Mouse (Mus musculus) embryonic facial prominence, embryonic 12.5 days (tissue): Measurements from ENCODE around the gene Slc38a6. TPM values are rescaled to one million over a fixed set of nuclear protein-coding genes. Genes with fewer than 3 reads are reported as not detected.
A peak's percentile ranks its signal among the peaks of the same experiment; 100 is the strongest.

Experiments
- ATAC-seq: fragments of 200-750 bp; cut with Nextera tagmentation; 2 replicates; pipeline ENCODE4 v1.8.0; 2017; ENCODE audit not compliant: insufficient number of reproducible peaks, insufficient read depth, low FRiP score, low TSS enrichment
- H3K27ac ChIP-seq: fragments of 300-500 bp; sonication (generic); 2 replicates; pipeline ENCODE4 v1.5.1; 2016; ENCODE audit warnings: mild to moderate bottlenecking
- H3K27me3 ChIP-seq: fragments of 300-500 bp; sonication (generic); 2 replicates; pipeline ENCODE4 v1.6.1; 2016; ENCODE audit warnings: mild to moderate bottlenecking, moderate library complexity
- H3K36me3 ChIP-seq: fragments of 300-500 bp; sonication (generic); 2 replicates; pipeline ENCODE4 v1.6.1; 2016; ENCODE audit warnings: mild to moderate bottlenecking
- H3K4me1 ChIP-seq: fragments of 300-500 bp; sonication (generic); 2 replicates; pipeline ENCODE4 v1.6.1; 2016
- H3K4me2 ChIP-seq: fragments of 300-500 bp; sonication (generic); replicated peaks from 2 replicates; pipeline ENCODE4 v1.6.1; 2016; ENCODE audit warnings: mild to moderate bottlenecking, moderate library complexity
- H3K4me3 ChIP-seq: fragments of 300-500 bp; sonication (generic); 2 replicates; pipeline ENCODE4 v1.5.1; 2016; ENCODE audit warnings: mild to moderate bottlenecking
- H3K9ac ChIP-seq: fragments of 300-500 bp; sonication (generic); 2 replicates; pipeline ENCODE4 v1.6.1; 2016; ENCODE audit warnings: mild to moderate bottlenecking, moderate library complexity
- H3K9me3 ChIP-seq: fragments of 300-500 bp; sonication (generic); 2 replicates; pipeline ENCODE4 v1.6.1; 2016; ENCODE audit warnings: mild to moderate bottlenecking, moderate library complexity
- WGBS: fragments of 180-500 bp; shearing (Covaris S2); methylation state at CpG from one replicate; pipeline ENCODE4 v1.1.7; 2016; 5-methylcytosine and 5-hydroxymethylcytosine counted together
- polyA plus RNA-seq: library from polyadenylated mRNA; unstranded; fragments of >200 nt; fragmentation: Nextera tagmentation; extraction: Ambion mirVana; gene quantifications from 2 replicates; pipeline ENCODE4 v1.2.1, GENCODE M21; 2016

Slc38a6 gene
- polyA plus RNA-seq, 1 experiment from 2014 or later = 17.2 TPM

GRCm38 (mm10) chr12:73394571-73394970, 108.0 kb downstream of the Slc38a6 start:
- Histone ChIP-seq H3K36me3 (no peaks in the 10 kb centered on the region), H3K4me1 (peaks cover 28% of the 10 kb centered on the region), H3K4me3 (no peak overlapping the region), H3K9me3 (no peaks in the 10 kb centered on the region), H3K27ac (peak overlapping the region; percentile 81), H3K9ac (no peak overlapping the region), H3K27me3 (no peaks in the 10 kb centered on the region), H3K4me2 (no peak overlapping the region)
- 85% methylated on average over 5 of the region's 5 CpGs for WGBS
- ATAC-seq = no peak

- 0 out of 2 replicates have a peak, but pooled peaks cover under 1% of the 10 kb centered on the region for H3K4me1 ChIP-seq
- no peak for ATAC-seq
- no peaks in the 10 kb centered on the region for H3K27me3 ChIP-seq
- no peaks in the 10 kb centered on the region for H3K9me3 ChIP-seq
- H3K9ac ChIP-seq = no peak overlapping the region
- no peaks in the 10 kb centered on the region for H3K36me3 ChIP-seq
- no peak overlapping the region for H3K4me2 ChIP-seq
- H3K27ac ChIP-seq = no peak overlapping the region
- WGBS = 41% methylated on average over 4 of the region's 4 CpGs
- no peak overlapping the region for H3K4me3 ChIP-seq
Measured at GRCm38 (mm10) chr12:73399426-73399825, 112.8 kb downstream of the Slc38a6 start.

GRCm38 (mm10) chr12:73400481-73401025, 114.0 kb downstream of the Slc38a6 start:
- peaks cover 12% of the 10 kb centered on the region for H3K4me1 ChIP-seq
- no peaks in the 10 kb centered on the region for H3K36me3 ChIP-seq
- H3K27ac ChIP-seq = no peak overlapping the region; the same call in 1 of the 2 replicates
- no peaks in the 10 kb centered on the region for H3K27me3 ChIP-seq
- peak; percentile 49; the same call in 1 of the 2 replicates for ATAC-seq
- 71% methylated on average over 4 of the region's 4 CpGs for WGBS
- no peaks in the 10 kb centered on the region for H3K9me3 ChIP-seq
- no peak overlapping the region for H3K4me3 ChIP-seq
- no peak overlapping the region for H3K4me2 ChIP-seq
- H3K9ac ChIP-seq = no peak overlapping the region

GRCm38 (mm10) chr12:73401520-73402130, 115.0 kb downstream of the Slc38a6 start:
- H3K4me2 ChIP-seq = no peak overlapping the region
- no peak for ATAC-seq
- H3K4me3 ChIP-seq = no peak overlapping the region
- H3K9ac ChIP-seq = no peak overlapping the region
- H3K27ac ChIP-seq = no peak overlapping the region
- H3K4me1 ChIP-seq = peaks cover 16% of the 10 kb centered on the region
- H3K36me3 ChIP-seq = no peaks in the 10 kb centered on the region
- WGBS = 74% methylated on average over 3 of the region's 3 CpGs
- no peaks in the 10 kb centered on the region for H3K9me3 ChIP-seq
- H3K27me3 ChIP-seq = 0 out of 2 replicates have a peak, but pooled peaks cover 4% of the 10 kb centered on the region

- Histone ChIP-seq H3K4me1 (peaks cover 16% of the 10 kb centered on the region), H3K27me3 (0 out of 2 replicates have a peak, but pooled peaks cover 4% of the 10 kb centered on the region), H3K4me2 (no peak overlapping the region), H3K27ac (no peak overlapping the region), H3K9ac (no peak overlapping the region), H3K9me3 (no peaks in the 10 kb centered on the region), H3K4me3 (no peak overlapping the region), H3K36me3 (no peaks in the 10 kb centered on the region)
- ATAC-seq = no peak
- WGBS = 73% methylated on average over 5 of the region's 5 CpGs
Measured at GRCm38 (mm10) chr12:73402137-73402712, 115.6 kb downstream of the Slc38a6 start.

- no peak for ATAC-seq
Measured at GRCm38 (mm10) chr12:73402851-73403665, 116.5 kb downstream of the Slc38a6 start.

More at GRCm38 (mm10) chr12:73402851-73403665, 116.5 kb downstream of the Slc38a6 start:
- WGBS = 81% methylated on average over 11 of the region's 11 CpGs
- no peak overlapping the region for H3K9ac ChIP-seq
- H3K9me3 ChIP-seq = no peaks in the 10 kb centered on the region
- no peaks in the 10 kb centered on the region for H3K36me3 ChIP-seq
- H3K27me3 ChIP-seq = 0 out of 2 replicates have a peak, but pooled peaks cover 4% of the 10 kb centered on the region
- H3K4me1 ChIP-seq = peaks cover 16% of the 10 kb centered on the region
- no peak overlapping the region for H3K27ac ChIP-seq
- no peak overlapping the region for H3K4me2 ChIP-seq
- H3K4me3 ChIP-seq = no peak overlapping the region

Other genes starting within 250 kb of the Slc38a6 start
- gene Six1, start 232.9 kb upstream of the Slc38a6 start, polyA plus RNA-seq = 73.0 and 75.3 TPM in 2 replicates
- gene Six4, start 173.3 kb upstream of the Slc38a6 start, polyA plus RNA-seq = 13.5 and 13.7 TPM in 2 replicates
- 39.5 and 41.6 TPM in 2 replicates for gene Mnat1, start 163.1 kb upstream of the Slc38a6 start, polyA plus RNA-seq
- gene Trmt5, start 69 bp upstream of the Slc38a6 start, polyA plus RNA-seq = 18.1 and 18.6 TPM in 2 replicates